Mouse (Mus musculus) forebrain, embryonic 14.5 days (tissue): ENCODE measurements around the gene Etv6. TPM values are rescaled to one million over a fixed set of nuclear protein-coding genes. Genes with fewer than 3 reads are reported as not detected.

Source experiments
- ATAC-seq: fragments of 200-750 bp; cut with Nextera tagmentation; 2 replicates; pipeline ENCODE4 v1.8.0; 2017; ENCODE audit warnings: mild to moderate bottlenecking, moderate library complexity
- DNase-seq: peaks from one replicate; pipeline ENCODE4 v3.0.0-alpha.2; 2015; ENCODE audit warnings: low spot score
- H3K27ac ChIP-seq: fragments of 300-500 bp; sonication (generic); 2 replicates; pipeline ENCODE4 v1.5.1; 2014; ENCODE audit warnings: low read depth, mild to moderate bottlenecking, control low read depth, low read length, moderate library complexity
- H3K27me3 ChIP-seq: fragments of 300-500 bp; sonication (generic); replicated peaks from 2 replicates; pipeline ENCODE4 v1.6.1; 2014; ENCODE audit warnings: low read length, control low read depth, mixed read lengths; ENCODE audit not compliant: control insufficient read depth, insufficient read depth
- H3K36me3 ChIP-seq: fragments of 300-500 bp; sonication (generic); 2 replicates; pipeline ENCODE4 v1.6.1; 2014; ENCODE audit warnings: low read length, control low read depth; ENCODE audit not compliant: control insufficient read depth, insufficient read depth
- H3K4me1 ChIP-seq: fragments of 300-500 bp; sonication (generic); 2 replicates; pipeline ENCODE4 v1.6.1; 2014; ENCODE audit warnings: antibody characterized with exemption, low read length, control low read depth; ENCODE audit not compliant: control insufficient read depth, insufficient read depth
- H3K4me2 ChIP-seq: fragments of 300-500 bp; sonication (generic); 2 replicates; pipeline ENCODE4 v1.6.1; 2014; ENCODE audit warnings: mild to moderate bottlenecking, control low read depth, low read length
- H3K4me3 ChIP-seq: fragments of 300-500 bp; sonication (generic); 2 replicates; pipeline ENCODE4 v1.5.1; 2014; ENCODE audit warnings: low read depth, low read length, control low read depth
- H3K9ac ChIP-seq: fragments of 300-500 bp; sonication (generic); 2 replicates; pipeline ENCODE4 v1.6.1; 2014; ENCODE audit warnings: mild to moderate bottlenecking, low read length, control low read depth, moderate library complexity
- H3K9me3 ChIP-seq: fragments of 300-500 bp; sonication (generic); replicated peaks from 2 replicates; pipeline ENCODE4 v1.6.1; 2016; ENCODE audit warnings: low read length, control low read depth, mixed read lengths; ENCODE audit not compliant: control insufficient read depth
- WGBS: fragments of 180-500 bp; shearing (Covaris S2); extraction: QIAGEN DNeasy Blood & Tissue Kit; methylation state at CpG from one replicate; pipeline ENCODE4 v1.1.7; 2014; 5-methylcytosine and 5-hydroxymethylcytosine counted together
- polyA plus RNA-seq: library from polyadenylated mRNA; unstranded; fragments of >200 nt; fragmentation: Nextera tagmentation; extraction: Ambion mirVana; gene quantifications from 2 replicates; pipeline ENCODE4 v1.2.1, GENCODE M21; 2014

Etv6 gene
- polyA plus RNA-seq, 1 experiment from 2014 or later: 6.1 TPM

DNA sequence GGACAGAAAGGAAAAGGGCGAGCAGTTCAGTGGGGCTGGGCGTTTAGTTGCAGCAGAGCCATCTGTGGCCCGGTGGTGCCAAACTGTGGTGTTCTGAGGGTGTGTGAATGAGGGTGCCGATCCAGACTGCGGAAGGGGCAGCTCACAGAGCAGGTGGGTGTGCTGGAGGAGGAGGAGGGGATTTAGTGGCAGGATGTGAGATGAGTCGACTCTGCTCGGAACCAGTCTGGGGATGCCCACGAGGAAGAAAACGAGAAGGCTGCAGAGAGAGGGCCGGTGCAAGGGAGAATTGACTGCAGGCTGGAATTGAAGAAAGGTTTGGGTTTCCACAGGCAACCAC is 24.0 kb downstream of the Etv6 start:
- 56% methylated on average over 10 of the region's 10 CpGs for WGBS
- ATAC-seq (peak; percentile 67), DNase-seq (peak; percentile 13)
- no peaks in the 10 kb centered on the region for H3K9me3 ChIP-seq
- no peak overlapping the region for H3K9ac ChIP-seq
- peaks cover 23% of the 10 kb centered on the region for H3K4me1 ChIP-seq
- no peak overlapping the region for H3K27ac ChIP-seq
- no peak overlapping the region for H3K4me2 ChIP-seq
- H3K27me3 ChIP-seq: no peaks in the 10 kb centered on the region
- no peak overlapping the region for H3K4me3 ChIP-seq
- no peaks in the 10 kb centered on the region for H3K36me3 ChIP-seq

- Histone ChIP-seq H3K36me3 (no peaks in the 10 kb centered on the region), H3K9ac (no peak overlapping the region), H3K9me3 (no peaks in the 10 kb centered on the region), H3K4me1 (peaks cover 23% of the 10 kb centered on the region), H3K27ac (no peak overlapping the region), H3K27me3 (no peaks in the 10 kb centered on the region), H3K4me3 (no peak overlapping the region), H3K4me2 (no peak overlapping the region)
- ATAC-seq (no peak), DNase-seq (peak; percentile 19)
- WGBS: 69% methylated on average over 9 of the region's 9 CpGs
These were observed 24.5 kb downstream of the Etv6 start for GRCm38 (mm10) chr6:134060036-134060435.

DNA sequence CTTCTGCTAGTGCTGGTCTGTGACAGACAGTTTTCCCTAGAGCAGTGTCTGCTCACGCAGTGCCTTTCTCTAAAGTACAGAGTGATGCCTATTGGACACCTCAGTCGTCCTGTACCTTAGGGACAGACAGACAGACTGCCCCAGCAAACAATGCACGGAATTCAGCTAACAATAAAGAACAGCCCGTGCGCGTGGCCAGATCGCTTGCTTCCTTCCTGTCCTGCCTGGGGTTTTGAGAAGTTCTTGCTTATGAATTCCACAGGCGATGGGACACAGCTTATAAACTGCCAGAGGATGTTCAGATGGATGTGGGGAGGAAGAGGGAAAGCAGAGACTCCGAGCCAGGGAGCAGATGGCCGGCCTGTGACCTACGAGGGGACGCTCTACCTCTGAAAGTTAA is 25.3 kb downstream of the Etv6 start:
- Histone ChIP-seq H3K36me3 (no peaks in the 10 kb centered on the region), H3K9me3 (no peaks in the 10 kb centered on the region), H3K27ac (no peak overlapping the region), H3K9ac (no peak overlapping the region), H3K27me3 (no peaks in the 10 kb centered on the region), H3K4me2 (no peak overlapping the region), H3K4me1 (peaks cover 23% of the 10 kb centered on the region), H3K4me3 (no peak overlapping the region)
- DNase-seq: no peak
- no peak for ATAC-seq
- WGBS: 77% methylated on average over 12 of the region's 12 CpGs

DNA sequence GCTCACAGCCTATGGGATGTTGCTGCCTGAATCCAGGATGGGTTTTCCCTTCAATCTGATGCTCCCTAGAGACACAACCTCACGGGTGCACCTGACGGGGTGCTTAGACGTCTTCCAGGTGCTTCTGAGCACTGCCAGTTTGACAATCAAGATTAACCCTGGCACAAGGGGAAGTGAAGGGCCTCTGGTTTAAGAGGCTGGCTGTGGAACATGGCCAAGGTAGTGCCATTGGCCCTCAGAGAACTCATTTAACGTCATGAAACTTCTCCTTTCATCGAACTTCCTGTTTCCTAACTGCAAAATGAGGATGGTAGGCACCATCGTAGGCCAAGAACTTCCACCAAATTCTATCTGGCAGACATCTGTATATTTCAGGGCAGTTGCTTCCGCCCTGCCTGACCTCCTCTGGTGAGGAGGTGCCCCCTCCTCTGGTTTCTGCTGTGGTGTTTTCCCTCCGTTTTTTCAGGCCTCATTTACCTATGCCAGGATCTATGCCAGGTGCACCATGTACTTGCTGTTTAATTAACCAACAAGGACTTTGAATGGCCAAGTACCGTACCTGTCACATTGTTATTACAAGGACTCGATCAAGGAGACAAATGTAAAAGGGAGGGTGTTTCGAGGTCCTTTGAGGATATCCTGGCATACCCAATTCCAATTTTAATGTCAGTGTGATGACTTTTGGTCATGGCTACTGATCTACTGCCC is 29.7 kb downstream of the Etv6 start:
- ATAC-seq (no peak), DNase-seq (no peak)
- H3K4me2 ChIP-seq: no peak overlapping the region
- H3K9me3 ChIP-seq: no peaks in the 10 kb centered on the region
- no peak overlapping the region for H3K4me3 ChIP-seq
- H3K27ac ChIP-seq: no peak overlapping the region
- H3K4me1 ChIP-seq: no peaks in the 10 kb centered on the region
- no peaks in the 10 kb centered on the region for H3K27me3 ChIP-seq
- H3K9ac ChIP-seq: no peak overlapping the region
- 88% methylated on average over 11 of the region's 11 CpGs for WGBS
- H3K36me3 ChIP-seq: no peaks in the 10 kb centered on the region

DNA sequence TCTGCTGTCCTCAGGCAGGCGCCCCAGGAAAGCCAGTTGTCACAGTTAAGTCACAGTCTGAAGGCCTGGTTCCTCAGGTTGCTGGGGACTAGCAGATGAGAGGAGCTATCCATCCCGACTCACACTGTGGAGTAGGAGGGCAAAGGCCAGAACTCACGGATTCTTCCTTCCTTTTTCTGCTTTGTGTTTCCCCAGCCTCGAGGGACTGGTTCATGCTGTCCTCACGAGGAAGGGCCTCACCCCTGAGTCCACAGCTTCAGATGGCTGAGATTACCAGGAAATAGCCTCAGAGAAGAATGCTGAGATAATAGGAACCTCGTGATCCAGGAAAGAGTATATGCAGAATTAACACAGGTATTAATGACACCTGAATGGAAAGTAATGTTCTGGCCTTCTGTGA is 30.6 kb downstream of the Etv6 start:
- H3K4me3 ChIP-seq: no peak overlapping the region
- DNase-seq (no peak), ATAC-seq (no peak)
- H3K27me3 ChIP-seq: no peaks in the 10 kb centered on the region
- H3K27ac ChIP-seq: no peak overlapping the region
- 88% methylated on average over 6 of the region's 6 CpGs for WGBS
- no peaks in the 10 kb centered on the region for H3K9me3 ChIP-seq
- H3K36me3 ChIP-seq: no peaks in the 10 kb centered on the region
- no peaks in the 10 kb centered on the region for H3K4me1 ChIP-seq
- H3K4me2 ChIP-seq: no peak overlapping the region
- no peak overlapping the region for H3K9ac ChIP-seq

DNA sequence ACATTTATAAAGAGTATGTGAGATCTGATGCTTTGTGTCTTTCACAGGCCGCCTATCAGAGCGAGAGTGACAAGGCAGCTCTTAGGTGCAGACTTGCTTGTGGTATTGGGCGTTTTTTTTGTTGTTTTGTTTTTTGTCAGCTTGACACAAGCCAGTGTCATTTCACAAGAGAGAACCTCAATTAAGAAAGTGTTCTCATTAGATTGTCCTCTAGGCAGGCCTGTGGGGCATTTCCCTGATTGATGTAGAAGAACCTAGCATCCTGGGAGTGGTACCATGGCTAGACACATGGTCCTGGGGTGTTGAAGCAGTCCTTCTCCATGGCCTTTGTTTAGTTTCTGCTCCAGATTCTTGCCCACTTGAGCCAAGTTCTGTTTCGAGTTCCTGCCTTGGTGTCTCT is 31.5 kb downstream of the Etv6 start:
- 89% methylated on average over 4 of the region's 4 CpGs for WGBS
- Histone ChIP-seq H3K27me3 (no peaks in the 10 kb centered on the region), H3K27ac (no peak overlapping the region), H3K36me3 (no peaks in the 10 kb centered on the region), H3K4me2 (no peak overlapping the region), H3K9me3 (no peaks in the 10 kb centered on the region), H3K4me3 (no peak overlapping the region), H3K9ac (no peak overlapping the region), H3K4me1 (no peaks in the 10 kb centered on the region)
- no peak for ATAC-seq
- DNase-seq: no peak

DNA sequence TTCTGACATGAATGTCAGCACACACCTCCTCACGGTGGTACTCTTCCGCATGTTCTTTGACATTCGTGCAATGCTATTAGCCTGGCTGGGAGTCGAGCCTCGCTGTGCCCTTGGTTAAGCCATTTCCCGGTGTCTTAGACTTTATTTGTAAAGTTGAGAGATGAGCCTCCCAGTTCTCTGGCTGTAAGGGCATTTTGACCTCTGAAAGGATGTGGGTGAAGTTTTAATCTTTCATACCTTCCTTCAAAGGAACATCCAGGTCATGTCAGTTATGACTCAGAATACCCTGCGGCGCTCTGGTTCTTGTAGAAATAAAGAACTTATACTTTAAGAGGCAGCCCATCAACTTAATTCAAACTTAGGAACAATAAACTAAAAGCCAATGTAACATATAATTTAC is 32.0 kb downstream of the Etv6 start:
- H3K27me3 ChIP-seq: no peaks in the 10 kb centered on the region
- DNase-seq (no peak), ATAC-seq (no peak)
- H3K27ac ChIP-seq: no peak overlapping the region
- H3K4me1 ChIP-seq: no peaks in the 10 kb centered on the region
- no peak overlapping the region for H3K9ac ChIP-seq
- H3K9me3 ChIP-seq: no peaks in the 10 kb centered on the region
- H3K4me2 ChIP-seq: no peak overlapping the region
- no peaks in the 10 kb centered on the region for H3K36me3 ChIP-seq
- no peak overlapping the region for H3K4me3 ChIP-seq
- WGBS: 97% methylated on average over 8 of the region's 8 CpGs

GRCm38 (mm10) chr6:134072439-134072838 is 36.9 kb downstream of the Etv6 start:
- no peak overlapping the region for H3K9ac ChIP-seq
- no peaks in the 10 kb centered on the region for H3K36me3 ChIP-seq
- no peaks in the 10 kb centered on the region for H3K27me3 ChIP-seq
- H3K27ac ChIP-seq: no peak overlapping the region
- DNase-seq (no peak), ATAC-seq (no peak)
- no peak overlapping the region for H3K4me2 ChIP-seq
- 54% methylated on average over 7 of the region's 7 CpGs for WGBS
- no peak overlapping the region for H3K4me3 ChIP-seq
- H3K4me1 ChIP-seq: no peaks in the 10 kb centered on the region
- H3K9me3 ChIP-seq: no peaks in the 10 kb centered on the region

DNA sequence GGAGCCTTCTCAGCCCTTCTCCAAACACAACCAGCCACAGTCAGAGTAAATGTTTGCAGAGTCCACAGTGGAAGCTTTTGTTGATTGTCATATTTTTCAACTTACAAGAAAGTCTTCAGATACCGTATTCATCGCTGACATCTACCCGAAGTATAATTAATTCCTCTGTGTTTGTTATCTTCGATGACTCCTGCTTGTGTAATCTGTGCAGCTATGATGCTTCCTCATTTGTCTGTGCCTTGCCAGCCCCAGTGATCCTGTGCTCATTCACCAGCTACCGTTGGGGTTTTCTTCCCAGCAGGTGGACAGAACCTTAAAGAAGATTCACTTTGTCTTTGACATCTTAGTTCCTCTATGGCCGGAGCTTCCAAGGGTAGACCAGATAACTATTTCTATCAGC is 37.4 kb downstream of the Etv6 start:
- H3K4me3 ChIP-seq: no peak overlapping the region
- no peak for DNase-seq
- no peaks in the 10 kb centered on the region for H3K27me3 ChIP-seq
- H3K36me3 ChIP-seq: no peaks in the 10 kb centered on the region
- H3K4me1 ChIP-seq: no peaks in the 10 kb centered on the region
- no peak overlapping the region for H3K4me2 ChIP-seq
- no peaks in the 10 kb centered on the region for H3K9me3 ChIP-seq
- H3K27ac ChIP-seq: no peak overlapping the region
- no peak for ATAC-seq
- H3K9ac ChIP-seq: no peak overlapping the region
- WGBS: 91% methylated on average over 6 of the region's 6 CpGs
